Mouse (Mus musculus): ENCODE measurements around the gene Sepsecs. TPM values are rescaled to one million over a fixed set of nuclear protein-coding genes. Genes with fewer than 3 reads are reported as not detected.

Sepsecs gene
- polyA plus RNA-seq, 1 experiment = 1.5 TPM

DNA sequence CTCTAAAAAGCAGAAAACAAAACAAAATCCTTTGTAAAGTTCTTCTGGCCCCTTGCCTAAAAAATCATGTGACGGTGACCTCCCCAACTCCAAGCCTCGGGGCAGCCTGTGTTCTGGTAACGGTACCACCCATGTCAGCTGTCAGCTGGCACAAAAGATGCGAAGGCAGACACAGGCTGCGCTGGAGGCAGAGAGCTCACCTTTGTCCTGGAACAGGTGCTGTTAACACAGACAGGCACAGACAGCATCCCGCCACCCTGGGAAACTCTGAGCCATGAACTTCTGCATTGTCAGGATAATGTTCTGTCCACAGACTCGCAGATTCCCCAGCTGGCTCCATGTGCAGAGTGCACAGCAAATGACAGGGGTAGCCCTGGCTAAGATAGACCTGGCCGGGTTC lies 43.4 kb downstream of the Sepsecs start:
- no peak for TF ChIP-seq GATA1 (IDR thresholded peaks at IDR 0.05; ENCODE audit: low read length)

DNA sequence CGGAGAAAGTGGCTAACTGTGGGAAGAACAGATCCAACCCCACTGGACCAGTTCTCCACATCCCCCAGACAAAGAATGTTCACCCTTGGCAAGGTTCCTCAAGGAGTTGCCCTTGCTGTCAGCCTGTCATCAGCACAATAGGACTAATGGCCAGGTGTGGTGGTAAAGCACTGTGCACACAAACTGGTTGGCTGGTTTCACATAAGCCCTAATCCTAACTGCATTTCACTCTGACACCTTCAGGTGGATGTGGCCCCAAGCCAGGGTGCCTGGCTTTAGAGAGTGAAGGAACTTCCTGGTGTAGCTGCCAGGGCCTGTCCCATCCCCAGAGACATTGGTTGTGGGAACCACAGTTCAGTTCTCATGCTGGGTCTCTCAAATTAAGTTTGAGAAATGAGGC lies 44.6 kb downstream of the Sepsecs start:
- no peak for TF ChIP-seq GATA1 (IDR thresholded peaks at IDR 0.05; ENCODE audit: low read length)

DNA sequence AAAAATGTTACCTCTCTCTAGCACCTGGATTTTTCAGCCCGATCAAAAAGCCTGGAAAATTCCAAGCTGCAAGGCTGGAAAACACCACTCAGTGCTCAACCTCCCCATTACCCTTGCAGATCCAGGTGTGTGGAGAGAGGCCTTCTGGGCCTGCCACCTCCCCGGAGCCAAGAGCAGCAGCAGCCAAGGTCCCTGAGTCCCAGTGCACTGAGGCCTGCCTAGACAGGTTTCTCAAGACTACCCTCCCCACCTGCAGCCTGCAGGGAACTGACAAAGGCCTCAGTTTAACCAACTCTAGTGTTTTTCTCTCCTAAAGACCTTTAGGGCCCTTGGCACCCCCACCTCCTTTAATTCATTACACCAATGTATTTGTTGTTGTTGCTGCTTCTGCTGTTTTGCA lies 46.4 kb downstream of the Sepsecs start:
- TF ChIP-seq GATA1 (IDR thresholded peaks at IDR 0.05; ENCODE audit: low read length) = no peak

DNA sequence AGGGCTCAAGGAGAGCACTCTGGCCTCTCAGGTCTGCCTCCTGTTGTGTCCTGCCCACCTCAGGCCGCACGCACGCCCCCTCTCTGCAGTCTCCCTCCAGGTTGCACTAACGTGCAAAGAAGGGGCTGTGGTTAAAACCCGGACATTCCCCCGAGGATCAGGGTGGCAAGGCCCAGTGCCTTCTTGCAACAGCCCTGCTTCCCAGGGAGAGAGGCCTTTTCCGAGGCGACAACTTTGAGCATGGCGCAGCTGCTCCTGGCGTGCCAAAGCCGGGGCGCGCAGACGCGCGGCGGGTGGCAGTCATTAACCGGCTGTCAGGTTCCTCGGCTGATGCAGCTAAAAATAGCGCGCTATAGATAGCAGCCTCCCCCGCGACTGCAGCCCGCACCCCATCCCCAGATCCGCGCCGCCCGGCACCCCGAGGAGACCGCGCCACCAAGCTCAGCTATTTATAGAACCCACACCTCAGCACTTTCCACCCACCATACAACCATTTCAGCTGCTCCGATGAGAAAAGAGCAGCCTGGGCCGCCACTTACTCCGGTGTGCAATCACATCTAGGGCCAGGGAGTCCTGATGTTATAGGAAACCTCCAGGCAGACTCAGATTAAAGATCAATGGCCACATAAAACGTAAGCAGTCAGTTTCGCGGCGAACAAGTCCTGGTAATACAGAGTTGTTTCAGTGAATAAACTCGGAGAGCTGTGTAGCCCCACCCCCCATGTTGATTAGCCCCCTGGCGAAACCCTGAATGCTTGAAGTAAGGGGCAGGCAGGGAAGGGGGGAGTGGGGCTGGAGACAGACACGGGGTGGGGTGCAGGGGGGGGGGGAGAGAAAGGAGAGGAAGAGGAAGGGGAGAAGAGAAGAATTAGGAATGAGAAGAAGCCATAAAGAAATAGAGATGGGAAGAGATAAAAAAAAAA lies 50.9 kb downstream of the Sepsecs start:
- no peak for TF ChIP-seq GATA1 (IDR thresholded peaks at IDR 0.05; ENCODE audit: low read length)

DNA sequence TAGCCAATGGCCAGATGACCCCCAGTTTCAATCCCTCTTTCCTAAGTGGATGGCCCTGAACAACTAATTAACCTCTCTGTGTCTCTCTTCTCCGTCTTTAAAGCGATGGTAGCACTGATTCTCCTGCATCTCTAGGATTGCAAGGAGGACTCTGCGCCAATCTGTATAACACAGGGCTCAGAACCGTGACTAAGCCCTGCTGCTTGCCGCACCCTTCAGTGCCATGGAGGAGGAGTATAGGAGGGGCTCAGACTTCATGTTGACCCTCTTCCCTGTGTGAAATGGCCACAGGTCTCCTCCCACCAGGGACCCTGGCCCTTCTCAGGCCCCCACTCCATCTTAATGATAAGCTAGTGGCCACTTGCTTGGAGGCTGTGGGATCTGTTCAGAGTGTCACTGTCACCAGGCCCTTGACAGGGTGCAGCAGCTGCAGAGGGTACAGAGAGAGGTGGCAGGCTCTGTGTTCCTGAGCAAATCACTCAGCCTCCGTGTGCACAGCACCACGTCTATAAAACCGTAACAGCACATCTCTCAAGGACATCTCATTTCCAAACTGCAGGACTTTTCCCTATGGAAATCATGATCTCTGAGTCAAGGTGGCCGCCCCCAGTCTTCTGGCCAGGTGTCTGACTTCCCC lies 51.7 kb downstream of the Sepsecs start:
- TF ChIP-seq GATA1 (IDR thresholded peaks at IDR 0.05; ENCODE audit: low read length) = no peak

DNA sequence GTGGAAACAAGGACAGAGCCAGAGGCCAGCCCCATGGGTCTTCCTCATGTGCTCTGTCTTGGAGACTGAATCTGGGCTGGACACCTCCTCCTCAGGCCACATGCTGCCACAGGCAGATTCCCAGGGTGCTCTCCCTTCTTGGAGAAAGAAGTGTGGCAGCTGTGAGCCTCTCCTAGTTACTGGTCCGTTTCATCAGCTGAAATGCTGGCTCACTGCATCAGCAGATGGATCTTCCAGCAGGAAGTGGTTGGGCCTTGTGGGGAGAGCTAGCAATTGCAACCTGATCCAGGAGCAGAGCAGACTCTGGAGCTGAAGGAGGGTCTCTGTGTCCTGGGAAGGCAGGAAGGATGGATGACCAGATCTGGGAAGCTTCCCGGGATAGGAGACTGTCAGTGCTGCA lies 53.0 kb downstream of the Sepsecs start:
- TF ChIP-seq GATA1 (IDR thresholded peaks at IDR 0.05; ENCODE audit: low read length) = no peak

DNA sequence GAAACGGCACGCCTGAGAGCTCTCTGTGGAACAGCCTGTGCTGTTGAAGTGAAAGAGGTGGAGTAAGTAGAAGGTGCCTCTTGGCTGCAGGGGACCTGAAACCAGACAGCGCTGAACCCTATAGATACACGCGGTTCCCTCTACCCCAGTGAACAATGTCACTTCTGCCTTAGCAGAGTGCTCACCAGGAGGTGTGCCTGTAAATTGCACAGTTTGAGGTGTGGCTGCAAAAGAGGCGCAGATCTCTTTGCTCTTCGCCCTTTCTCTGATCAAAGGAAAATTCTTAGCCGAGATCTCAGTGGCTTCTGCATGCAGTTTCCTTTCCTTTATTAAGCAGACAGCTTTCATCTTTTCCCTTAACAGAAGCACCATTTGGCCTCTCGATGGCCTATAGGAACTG lies 54.1 kb downstream of the Sepsecs start:
- no peak for TF ChIP-seq GATA1 (IDR thresholded peaks at IDR 0.05; ENCODE audit: low read length)

DNA sequence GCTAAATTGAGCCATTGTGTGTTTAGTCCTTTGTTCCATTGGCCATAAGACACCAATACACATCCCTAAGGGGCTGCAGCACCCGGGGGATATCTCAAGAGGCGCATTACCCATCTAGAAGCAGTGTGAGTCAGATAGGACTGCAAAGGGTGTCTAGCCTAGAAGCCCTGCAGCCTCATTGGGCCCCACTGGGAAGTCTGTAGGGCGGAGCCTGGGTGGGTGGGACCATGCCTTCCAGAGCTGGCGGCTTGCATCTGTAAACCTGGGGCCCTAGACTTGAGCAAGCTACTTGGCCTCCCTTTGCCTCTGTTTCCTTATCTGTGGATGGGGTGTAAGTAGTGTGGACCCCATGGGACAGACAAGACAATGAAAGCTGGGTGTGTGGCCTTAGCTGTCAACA lies 54.8 kb downstream of the Sepsecs start:
- no peak for TF ChIP-seq GATA1 (IDR thresholded peaks at IDR 0.05; ENCODE audit: low read length)

DNA sequence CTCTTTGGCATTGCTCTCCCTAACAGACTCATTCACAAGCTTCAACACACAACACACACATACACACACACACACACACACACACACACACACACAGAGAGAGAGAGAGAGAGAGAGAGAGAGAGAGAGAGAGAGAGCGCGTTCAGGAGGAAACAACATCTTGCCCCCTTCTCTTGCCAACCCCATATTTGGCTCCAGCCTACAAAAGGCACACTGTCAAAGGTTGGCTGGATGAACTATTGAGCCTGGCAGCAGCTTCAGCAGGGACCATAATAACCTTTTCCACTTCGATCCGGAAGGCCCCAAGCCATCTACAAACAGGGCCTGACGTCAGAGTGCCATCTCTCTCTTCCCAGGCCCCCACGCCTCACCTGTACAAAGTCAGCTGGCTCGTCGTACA lies 56.7 kb downstream of the Sepsecs start:
- TF ChIP-seq GATA1 (IDR thresholded peaks at IDR 0.05; ENCODE audit: low read length) = no peak

DNA sequence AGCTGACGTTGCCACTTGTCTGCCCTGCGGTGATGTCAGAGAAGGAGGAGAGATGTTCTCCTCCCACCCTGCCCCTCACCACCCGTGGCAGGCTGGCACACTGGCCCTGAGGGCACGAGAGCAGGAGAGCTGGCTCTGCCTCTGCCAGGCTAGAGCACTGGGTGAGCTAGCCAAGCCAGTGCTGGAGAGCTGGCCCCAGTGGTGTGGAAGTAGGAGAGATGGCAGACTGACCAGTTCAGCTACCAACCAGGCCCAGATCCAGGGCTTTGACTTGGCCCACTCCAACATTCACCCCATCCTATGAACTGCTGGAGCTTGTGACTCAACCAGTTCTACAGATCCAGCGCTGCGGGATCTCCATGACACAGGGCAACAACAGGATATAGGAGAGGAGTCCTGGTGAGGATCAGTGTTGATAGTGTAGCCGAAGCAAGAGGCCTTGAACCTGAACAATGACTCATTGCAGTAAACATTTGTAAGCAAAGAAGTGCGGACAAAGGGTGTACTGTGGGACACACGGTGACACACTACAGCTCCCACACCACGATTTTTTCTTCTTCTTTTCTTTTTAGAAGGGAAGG lies 58.1 kb downstream of the Sepsecs start:
- no peak for TF ChIP-seq GATA1 (IDR thresholded peaks at IDR 0.05; ENCODE audit: low read length)

DNA sequence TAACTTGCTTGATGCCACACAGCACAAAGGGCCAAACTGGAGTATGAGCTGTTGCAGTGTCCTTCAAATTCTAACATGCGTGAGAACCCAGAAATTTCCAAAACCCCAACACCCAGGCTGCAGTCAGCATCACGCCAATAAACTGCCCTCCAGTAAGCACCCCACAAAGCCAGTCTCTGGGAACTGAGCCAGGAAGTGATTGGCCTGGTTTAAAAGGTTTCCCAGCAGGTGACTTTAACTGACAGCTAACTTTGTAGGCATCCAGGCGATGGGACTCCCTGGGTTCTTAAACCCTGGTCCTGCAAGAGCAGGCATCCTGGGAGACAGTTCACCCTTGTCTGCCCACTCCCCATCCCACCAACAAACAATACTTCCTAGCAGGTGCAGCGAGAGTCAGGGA lies 59.2 kb downstream of the Sepsecs start:
- TF ChIP-seq GATA1 (IDR thresholded peaks at IDR 0.05; ENCODE audit: low read length) = no peak

DNA sequence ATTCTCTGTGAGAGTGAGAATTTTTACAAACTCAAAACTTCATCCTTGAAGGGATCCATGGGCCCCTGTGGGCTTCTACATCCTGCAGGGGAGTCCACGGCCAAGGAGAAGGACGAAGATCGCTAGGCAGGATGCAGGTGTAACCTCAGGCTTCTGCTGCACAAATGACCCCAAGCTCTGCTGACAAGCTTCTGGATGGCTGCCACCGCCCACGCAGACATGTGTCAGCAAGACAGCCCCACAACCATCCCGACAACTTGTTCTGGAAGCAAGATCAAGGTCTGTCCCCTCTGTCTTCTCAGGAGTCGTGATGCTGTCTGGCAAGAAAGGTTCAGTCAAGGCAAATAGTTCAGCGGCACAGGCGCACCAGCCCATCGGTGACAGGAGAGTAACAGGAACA lies 59.8 kb downstream of the Sepsecs start:
- TF ChIP-seq GATA1 (IDR thresholded peaks at IDR 0.05; ENCODE audit: low read length) = no peak

DNA sequence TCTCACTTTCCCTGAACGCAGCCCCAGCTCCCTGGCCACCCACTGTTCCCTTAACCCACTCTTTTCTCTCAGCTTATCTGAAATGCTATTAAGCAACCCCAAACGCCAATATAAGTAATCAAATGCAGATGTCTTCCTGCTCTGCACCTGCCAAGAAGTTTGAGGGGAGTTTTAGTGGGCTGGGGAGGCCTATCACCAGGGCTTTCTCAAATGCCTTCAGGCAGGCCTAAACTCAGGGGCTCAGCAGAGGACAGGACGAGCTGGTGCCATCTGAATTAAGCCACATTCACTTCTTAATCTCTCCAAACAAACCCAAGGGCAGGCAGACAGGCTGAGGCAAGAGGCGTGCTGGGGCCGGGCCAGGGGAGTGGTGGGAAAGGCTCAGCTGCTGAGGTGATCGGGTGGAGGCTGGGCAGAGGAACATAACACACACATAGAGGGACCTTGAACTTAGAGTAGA lies 64.9 kb downstream of the Sepsecs start:
- no peak for TF ChIP-seq GATA1 (IDR thresholded peaks at IDR 0.05; ENCODE audit: low read length)

DNA sequence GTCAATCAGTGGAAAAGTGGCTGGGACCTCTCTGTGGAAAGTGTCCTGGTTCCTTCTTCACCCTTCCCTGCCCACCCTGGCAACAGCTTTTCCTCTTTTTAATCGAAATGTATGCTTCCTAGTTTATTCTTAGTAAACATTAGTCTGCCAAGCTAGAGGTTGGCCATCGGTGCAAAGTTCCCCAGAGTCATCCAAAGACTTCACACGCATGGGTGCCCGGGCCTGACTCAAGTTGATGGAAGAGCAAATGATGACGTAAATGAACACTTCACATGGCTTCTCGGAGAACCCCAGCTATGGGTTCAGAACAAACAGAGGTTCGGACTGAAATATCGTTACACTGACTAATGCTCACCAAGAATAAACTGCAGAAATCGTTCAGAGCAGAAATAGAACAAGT lies 78.9 kb downstream of the Sepsecs start:
- TF ChIP-seq GATA1 (IDR thresholded peaks at IDR 0.05; ENCODE audit: low read length) = no peak

Other genes with a start within 250 kb of the Sepsecs start
- not detected in 2 replicates for gene Ccdc149, start 198.2 kb downstream of the Sepsecs start, polyA plus RNA-seq (2012)
- not detected in 2 replicates for gene Lgi2, start 103.2 kb downstream of the Sepsecs start, polyA plus RNA-seq (2012)
- 24.4 and 35.5 TPM in 2 replicates for gene Pi4k2b, start 71.9 kb upstream of the Sepsecs start, polyA plus RNA-seq (2012)
- gene Zcchc4, start 105.7 kb upstream of the Sepsecs start, polyA plus RNA-seq (2012) = 15.8 and 43.6 TPM in 2 replicates
- 8.1 and 8.4 TPM in 2 replicates for gene Anapc4, start 164.3 kb upstream of the Sepsecs start, polyA plus RNA-seq (2012)